Mouse (Mus musculus) neutrophil, adult 5-6 weeks (primary cell): ENCODE measurements around the gene Camsap3. TPM values are rescaled to one million over a fixed set of nuclear protein-coding genes. Genes with fewer than 3 reads are reported as not detected.

Experiments
- ATAC-seq: fragments of 151-379, 151-347 bp; 2 replicates; pipeline ENCODE4 v1.8.0; 2017; ENCODE audit warnings: mild to moderate bottlenecking, moderate TSS enrichment; ENCODE audit not compliant: insufficient number of reproducible peaks, poor library complexity, low FRiP score, severe bottlenecking; ENCODE audit errors: extremely low read depth
- total RNA-seq: library from RNA; stranded (forward); fragments of 200-1000 nt; gene quantifications from 2 replicates; pipeline ENCODE4 v1.2.3, GENCODE M21; 2017

Camsap3 gene
- total RNA-seq, 1 experiment from 2014 or later: not detected

- ATAC-seq: no peak
These were observed 61.2 kb downstream of the Camsap3 start for GRCm38 (mm10) chr8:3648268-3648667.

- ATAC-seq: no peak; the same call in 1 of the 2 replicates
These were observed 61.9 kb downstream of the Camsap3 start for GRCm38 (mm10) chr8:3648990-3649389.

- no peak for ATAC-seq
These were observed 65.8 kb downstream of the Camsap3 start for GRCm38 (mm10) chr8:3652845-3653244.

- ATAC-seq: no peak
These were observed 67.8 kb downstream of the Camsap3 start for GRCm38 (mm10) chr8:3654726-3655508.

GRCm38 (mm10) chr8:3655526-3655925 is 68.4 kb downstream of the Camsap3 start, which contains the start of gene Retn:
Retn (plus strand) TSS chr8:3655770.
- no peak for ATAC-seq

- no peak for ATAC-seq
These were observed 69.8 kb downstream of the Camsap3 start for GRCm38 (mm10) chr8:3656725-3657381.

Other genes with a start within 250 kb of the Camsap3 start
- 140 and 151 TPM in 2 replicates for gene A430078G23Rik, start 233.9 kb upstream of the Camsap3 start, total RNA-seq
- 179 and 187 TPM in 2 replicates for gene Arhgef18, start 194.3 kb upstream of the Camsap3 start, total RNA-seq
- 1.0 and 3.7 TPM in 2 replicates for gene Pex11g, start 119.6 kb upstream of the Camsap3 start, total RNA-seq
- gene Tex45, start 116.4 kb upstream of the Camsap3 start, total RNA-seq: 0.61 TPM in 1 of 2 replicates, not detected in the other
- 3.6 and 4.1 TPM in 2 replicates for gene Zfp358, start 94.2 kb upstream of the Camsap3 start, total RNA-seq
- 80.5 and 83.9 TPM in 2 replicates for gene Mcoln1, start 86.8 kb upstream of the Camsap3 start, total RNA-seq
- 46.8 and 48.6 TPM in 2 replicates for gene Pnpla6, start 71.9 kb upstream of the Camsap3 start, total RNA-seq
- not detected in 2 replicates for gene C330021F23Rik, start 19.3 kb upstream of the Camsap3 start, total RNA-seq
- 70.3 and 73.1 TPM in 2 replicates for gene Xab2, start 34.0 kb downstream of the Camsap3 start, total RNA-seq
- gene Pet100, start 34.3 kb downstream of the Camsap3 start, total RNA-seq: 153 and 163 TPM in 2 replicates
- 0.86 TPM in 1 of 2 replicates, not detected in the other for gene Pcp2, start 38.3 kb downstream of the Camsap3 start, total RNA-seq
- gene Stxbp2, start 43.7 kb downstream of the Camsap3 start, total RNA-seq: 223 and 277 TPM in 2 replicates
- 16.1 and 19.3 TPM in 2 replicates for gene Retn, start 68.5 kb downstream of the Camsap3 start, total RNA-seq
- gene Mcemp1, start 78.5 kb downstream of the Camsap3 start, total RNA-seq: 214 and 229 TPM in 2 replicates
- not detected in 2 replicates for gene Fcor, start 85.1 kb downstream of the Camsap3 start, total RNA-seq
- 41.5 and 45.5 TPM in 2 replicates for gene Trappc5, start 89.0 kb downstream of the Camsap3 start, total RNA-seq
- gene Fcer2a, start 106.9 kb downstream of the Camsap3 start, total RNA-seq: 390 and 391 TPM in 2 replicates
- 0.58 and 0.74 TPM in 2 replicates for gene Clec4g, start 133.4 kb downstream of the Camsap3 start, total RNA-seq
- gene Cd209a, start 161.7 kb downstream of the Camsap3 start, total RNA-seq: 11.6 and 15.5 TPM in 2 replicates